Mouse (Mus musculus) skeletal muscle tissue, postnatal 0 days (tissue): Measurements from ENCODE around the gene Gart. TPM values are rescaled to one million over a fixed set of nuclear protein-coding genes. Genes with fewer than 3 reads are reported as not detected.

Experiments
- polyA plus RNA-seq: library from polyadenylated mRNA; unstranded; fragments of >200 nt; fragmentation: Nextera tagmentation; extraction: Ambion mirVana; gene quantifications from 2 replicates; pipeline ENCODE4 v1.2.1, GENCODE M21; 2015

Gene Gart
- polyA plus RNA-seq: 38.6 and 39.2 TPM in 2 replicates

GRCm38 (mm10) chr16:91646681-91647419 lies at the start of gene Gart:
Gart (minus strand) TSS chr16:91646952.

GRCm38 (mm10) chr16:91688619-91689334 lies 42.0 kb upstream of the Gart start, which contains the start of gene Donson:
Donson (minus strand) TSS chr16:91688770.

GRCm38 (mm10) chr16:91647461-91648219 lies 888 bp upstream of the Gart start, which contains the start of gene Son:
Son (plus strand) TSS chr16:91647506.

GRCm38 (mm10) chr16:91618511-91619501 lies 27.9 kb downstream of the Gart start, which contains the start of gene Dnajc28:
Dnajc28 (minus strand) TSS chr16:91619026.

GRCm38 (mm10) chr16:91597672-91598010 lies 49.1 kb downstream of the Gart start, which contains the start of gene Tmem50b:
Tmem50b (minus strand) TSS chr16:91597800.

Other genes starting within 250 kb of the Gart start
- 32.1 and 34.0 TPM in 2 replicates for gene Il10rb, start 240.8 kb downstream of the Gart start, polyA plus RNA-seq
- gene Ifnar1, start 161.7 kb downstream of the Gart start, polyA plus RNA-seq: 24.4 and 26.4 TPM in 2 replicates
- 48.0 and 54.0 TPM in 2 replicates for gene Ifngr2, start 99.9 kb downstream of the Gart start, polyA plus RNA-seq
- 11.7 and 12.3 TPM in 2 replicates for gene Tmem50b, start 49.2 kb downstream of the Gart start, polyA plus RNA-seq
- gene Dnajc28, start 27.9 kb downstream of the Gart start, polyA plus RNA-seq: 4.1 and 5.5 TPM in 2 replicates
- 57.7 and 62.8 TPM in 2 replicates for gene Son, start 554 bp upstream of the Gart start, polyA plus RNA-seq
- gene Donson, start 41.8 kb upstream of the Gart start, polyA plus RNA-seq: 4.2 and 4.6 TPM in 2 replicates
- 35.0 and 36.7 TPM in 2 replicates for gene Cryzl1, start 82.0 kb upstream of the Gart start, polyA plus RNA-seq
- 12.3 and 15.8 TPM in 2 replicates for gene Itsn1, start 82.3 kb upstream of the Gart start, polyA plus RNA-seq